Mouse (Mus musculus) liver, postnatal 0 days (tissue): Measurements from ENCODE around the gene Pkp3. TPM values are rescaled to one million over a fixed set of nuclear protein-coding genes. Genes with fewer than 3 reads are reported as not detected.
A peak's percentile ranks its signal among the peaks of the same experiment; 100 is the strongest.

ENCODE experiments used
- ATAC-seq: fragments of 200-750 bp; cut with Nextera tagmentation; 2 replicates; pipeline ENCODE4 v1.8.0; 2017; ENCODE audit warnings: mild to moderate bottlenecking, moderate library complexity
- DNase-seq: peaks from one replicate; pipeline ENCODE4 v3.0.0-alpha.2; 2016
- H3K27ac ChIP-seq: fragments of 300-500 bp; sonication (generic); 2 replicates; pipeline ENCODE4 v1.5.1; 2014; ENCODE audit warnings: antibody characterized with exemption, moderate library complexity, mild to moderate bottlenecking, low read depth
- H3K27me3 ChIP-seq: fragments of 300-500 bp; sonication (generic); 2 replicates; pipeline ENCODE4 v1.6.1; 2014; ENCODE audit warnings: low read length, control low read depth, mixed read lengths; ENCODE audit not compliant: insufficient read depth
- H3K36me3 ChIP-seq: fragments of 300-500 bp; sonication (generic); replicated peaks from 2 replicates; pipeline ENCODE4 v1.6.1; 2014; ENCODE audit warnings: mild to moderate bottlenecking, control low read depth, low read length, moderate library complexity, mixed read lengths; ENCODE audit not compliant: insufficient read depth
- H3K4me1 ChIP-seq: fragments of 300-500 bp; sonication (generic); 2 replicates; pipeline ENCODE4 v1.6.1; 2014; ENCODE audit warnings: antibody characterized with exemption, mild to moderate bottlenecking, control low read depth; ENCODE audit not compliant: insufficient read depth
- H3K4me2 ChIP-seq: fragments of 300-500 bp; sonication (generic); 2 replicates; pipeline ENCODE4 v1.6.1; 2014; ENCODE audit warnings: low read depth, mild to moderate bottlenecking, low read length, moderate library complexity, mixed read lengths
- H3K4me3 ChIP-seq: fragments of 300-500 bp; sonication (generic); 2 replicates; pipeline ENCODE4 v1.5.1; 2014; ENCODE audit warnings: low read depth, low read length
- H3K9ac ChIP-seq: fragments of 300-500 bp; sonication (generic); replicated peaks from 2 replicates; pipeline ENCODE4 v1.6.1; 2014; ENCODE audit warnings: mild to moderate bottlenecking, moderate library complexity
- H3K9me3 ChIP-seq: fragments of 300-500 bp; sonication (generic); 2 replicates; pipeline ENCODE4 v1.6.1; 2016; ENCODE audit warnings: mild to moderate bottlenecking, control low read depth, low read length, mixed read lengths
- CTCF ChIP-seq: sonication (generic); IDR thresholded peaks from 2 replicates; pipeline ENCODE4 v1.5.1; 2016; ENCODE audit warnings: antibody characterized with exemption, low read depth
- EP300 ChIP-seq: IDR thresholded peaks from 2 replicates; pipeline ENCODE4 v1.6.1; 2016; ENCODE audit warnings: antibody characterized with exemption, low read depth, mild to moderate bottlenecking
- WGBS: fragments of 180-500 bp; shearing (Covaris S2); extraction: QIAGEN DNeasy Blood & Tissue Kit; methylation state at CpG from one replicate; pipeline ENCODE4 v1.1.7; 2014; ENCODE audit not compliant: insufficient replicate concordance; 5-methylcytosine and 5-hydroxymethylcytosine counted together
- polyA plus RNA-seq: library from polyadenylated mRNA; unstranded; fragments of >200 nt; fragmentation: Nextera tagmentation; extraction: Ambion mirVana; gene quantifications from 2 replicates; pipeline ENCODE4 v1.2.1, GENCODE M21; 2015

Gene Pkp3
- polyA plus RNA-seq, 1 experiment from 2014 or later, result 1.5 TPM

- DNase-seq (no peak), ATAC-seq (peak; percentile 16; the same call in 1 of the 2 replicates)
- H3K9me3 ChIP-seq, result no peaks in the 10 kb centered on the region
- peak overlapping the region; percentile 40 for H3K4me3 ChIP-seq
- H3K4me2 ChIP-seq, result peak overlapping the region; percentile 74
- TF ChIP-seq EP300, result no peak
- no peak for TF ChIP-seq CTCF
- no peaks in the 10 kb centered on the region for H3K36me3 ChIP-seq
- no peak overlapping the region for H3K27ac ChIP-seq
- no peak overlapping the region for H3K9ac ChIP-seq
- H3K27me3 ChIP-seq, result peaks cover 45% of the 10 kb centered on the region
- 6% methylated on average over 37 of the region's 37 CpGs for WGBS
- H3K4me1 ChIP-seq, result peaks cover 24% of the 10 kb centered on the region
Observed at GRCm38 (mm10) chr7:141061269-141061692, 16.7 kb upstream of the Pkp3 start.

- Histone ChIP-seq H3K4me3 (no peak overlapping the region), H3K9ac (no peak overlapping the region), H3K4me1 (peaks cover 24% of the 10 kb centered on the region), H3K9me3 (no peaks in the 10 kb centered on the region), H3K27me3 (peaks cover 45% of the 10 kb centered on the region), H3K4me2 (no peak overlapping the region), H3K36me3 (no peaks in the 10 kb centered on the region), H3K27ac (no peak overlapping the region)
- no peak for TF ChIP-seq CTCF
- TF ChIP-seq EP300, result no peak
- ATAC-seq (no peak), DNase-seq (no peak)
- WGBS, result 42% methylated on average over 7 of the region's 7 CpGs
Observed at GRCm38 (mm10) chr7:141062525-141062924, 15.5 kb upstream of the Pkp3 start.

GRCm38 (mm10) chr7:141063353-141063752, 14.7 kb upstream of the Pkp3 start:
- no peak overlapping the region for H3K27ac ChIP-seq
- no peak for DNase-seq
- no peaks in the 10 kb centered on the region for H3K9me3 ChIP-seq
- no peak overlapping the region for H3K4me2 ChIP-seq
- TF ChIP-seq EP300 (no peak), CTCF (no peak)
- no peak overlapping the region for H3K4me3 ChIP-seq
- ATAC-seq, result no peak
- H3K9ac ChIP-seq, result no peak overlapping the region
- H3K27me3 ChIP-seq, result peaks cover 41% of the 10 kb centered on the region
- 71% methylated on average over 3 of the region's 3 CpGs for WGBS
- peaks cover 24% of the 10 kb centered on the region for H3K4me1 ChIP-seq
- H3K36me3 ChIP-seq, result no peaks in the 10 kb centered on the region

GRCm38 (mm10) chr7:141064175-141064574, 13.8 kb upstream of the Pkp3 start:
- Histone ChIP-seq H3K27me3 (peaks cover 38% of the 10 kb centered on the region), H3K27ac (no peak overlapping the region), H3K4me2 (no peak overlapping the region), H3K9me3 (no peaks in the 10 kb centered on the region), H3K4me3 (no peak overlapping the region), H3K9ac (no peak overlapping the region), H3K36me3 (no peaks in the 10 kb centered on the region), H3K4me1 (peaks cover 24% of the 10 kb centered on the region)
- ATAC-seq, result peak; percentile 60
- peak; percentile 54 for DNase-seq
- 20% methylated on average over 7 of the region's 7 CpGs for WGBS
- TF ChIP-seq CTCF (no peak), EP300 (no peak)

- Histone ChIP-seq H3K4me3 (no peak overlapping the region), H3K4me2 (no peak overlapping the region), H3K27me3 (peaks cover 37% of the 10 kb centered on the region), H3K4me1 (peaks cover 24% of the 10 kb centered on the region), H3K36me3 (no peaks in the 10 kb centered on the region), H3K9ac (no peak overlapping the region), H3K9me3 (no peaks in the 10 kb centered on the region), H3K27ac (no peak overlapping the region)
- no peak for ATAC-seq
- no peak for TF ChIP-seq CTCF
- no peak for TF ChIP-seq EP300
- DNase-seq, result no peak
- 42% methylated on average over 7 of the region's 7 CpGs for WGBS
Observed at GRCm38 (mm10) chr7:141064576-141064975, 13.4 kb upstream of the Pkp3 start.

GRCm38 (mm10) chr7:141068351-141068750, 9.7 kb upstream of the Pkp3 start:
- Histone ChIP-seq H3K4me1 (peaks cover 17% of the 10 kb centered on the region), H3K9me3 (no peaks in the 10 kb centered on the region), H3K4me2 (no peak overlapping the region), H3K4me3 (no peak overlapping the region), H3K27me3 (peaks cover 24% of the 10 kb centered on the region), H3K36me3 (no peaks in the 10 kb centered on the region), H3K27ac (no peak overlapping the region), H3K9ac (no peak overlapping the region)
- TF ChIP-seq CTCF (no peak), EP300 (no peak)
- ATAC-seq (no peak), DNase-seq (no peak)
- WGBS, result 73% methylated on average over 19 of the region's 19 CpGs
